Mouse (Mus musculus) ES-Bruce4 (cell line): ENCODE measurements around the gene Ece1.

Experiments
- CTCF ChIP-seq: IDR thresholded peaks from one replicate; pipeline ENCODE4 v1.8.1; 2011; ENCODE audit warnings: low read depth, low read length
- EP300 ChIP-seq: IDR thresholded peaks from 2 replicates; pipeline ENCODE4 v1.6.1; 2011; ENCODE audit warnings: low read depth, low read length; ENCODE audit not compliant: insufficient read depth
- POLR2A ChIP-seq: IDR thresholded peaks from one replicate; pipeline ENCODE4 v1.8.1; 2011; ENCODE audit warnings: low read length; ENCODE audit not compliant: insufficient read depth

- TF ChIP-seq CTCF (no peak), POLR2A (no peak), EP300 (no peak)
These were observed 65.1 kb downstream of the Ece1 start for GRCm38 (mm10) chr4:137927136-137927535.
